Mouse (Mus musculus): ENCODE results near the gene G530012D18Rik. TPM values are rescaled to one million over a fixed set of nuclear protein-coding genes. Genes with fewer than 3 reads are reported as not detected.

The G530012D18Rik gene
- not detected for total RNA-seq (2023)

GRCm38 (mm10) chr1:85575376-85575775 lies at the start of gene G530012D18Rik:
TSS of gene G530012D18Rik (plus strand) at chr1:85575676.

GRCm38 (mm10) chr1:85598271-85599012 lies 23.0 kb downstream of the G530012D18Rik start, which contains the start of gene Sp110:
TSS of gene Sp110 (minus strand) at chr1:85598817.

GRCm38 (mm10) chr1:85600078-85600477 lies 24.6 kb downstream of the G530012D18Rik start, which contains the start of gene Sp140:
TSS of gene Sp140 (plus strand) at chr1:85600378.

Other genes starting within 250 kb of the G530012D18Rik start
- 10 to 100 TPM; 84.9 to 91.2 TPM for gene Sp110, start 23.1 kb downstream of the G530012D18Rik start, total RNA-seq (2023)
- gene Sp140, start 24.7 kb downstream of the G530012D18Rik start, total RNA-seq (2023) = 100 to 1,000 TPM; 174 to 177 TPM
- gene Sp100, start 74.3 kb downstream of the G530012D18Rik start, total RNA-seq (2023) = 100 to 1,000 TPM; 245 to 257 TPM
- gene A630001G21Rik, start 203.0 kb downstream of the G530012D18Rik start, total RNA-seq (2023) = 10 to 100 TPM; 29.2 to 32.9 TPM
- gene Cab39, start 217.8 kb downstream of the G530012D18Rik start, total RNA-seq (2023) = 10 to 100 TPM; 86.5 to 99.1 TPM

Measured in neutrophil, adult 59 days (primary cell).